Mouse (Mus musculus) hindbrain, embryonic 10.5 days (tissue): ENCODE data around the gene Sdhc. TPM values are rescaled to one million over a fixed set of nuclear protein-coding genes. Genes with fewer than 3 reads are reported as not detected.
"Not testable (repeated sequence)": the region's sequence is repeated elsewhere in the genome, so short reads cannot be mapped to it uniquely, and the experiment has no call there.

ENCODE experiments used
- DNase-seq: peaks from one replicate; pipeline ENCODE4 v3.0.0-alpha.2; 2017; ENCODE audit warnings: low spot score
- H3K27ac ChIP-seq: fragments of 300-500 bp; sonication (generic); 2 replicates; pipeline ENCODE4 v1.5.1; 2016; ENCODE audit warnings: mild to moderate bottlenecking, moderate library complexity
- H3K27me3 ChIP-seq: fragments of 300-500 bp; sonication (generic); 2 replicates; pipeline ENCODE4 v1.6.1; 2016; ENCODE audit warnings: mild to moderate bottlenecking; ENCODE audit not compliant: poor library complexity, insufficient read depth, severe bottlenecking
- H3K36me3 ChIP-seq: fragments of 300-500 bp; sonication (generic); 2 replicates; pipeline ENCODE4 v1.6.1; 2016; ENCODE audit warnings: mild to moderate bottlenecking, moderate library complexity
- H3K4me1 ChIP-seq: fragments of 300-500 bp; sonication (generic); replicated peaks from 2 replicates; pipeline ENCODE4 v1.6.1; 2016; ENCODE audit warnings: mild to moderate bottlenecking
- H3K4me3 ChIP-seq: fragments of 300-500 bp; sonication (generic); 2 replicates; pipeline ENCODE4 v1.5.1; 2016; ENCODE audit warnings: mild to moderate bottlenecking, moderate library complexity
- H3K9me3 ChIP-seq: fragments of 300-500 bp; sonication (generic); 2 replicates; pipeline ENCODE4 v1.6.1; 2016; ENCODE audit warnings: mild to moderate bottlenecking, moderate library complexity
- WGBS: fragments of 180-500 bp; shearing (Covaris S2); methylation state at CpG from one replicate; pipeline ENCODE4 v1.1.7; 2016; 5-methylcytosine and 5-hydroxymethylcytosine counted together
- polyA plus RNA-seq: library from polyadenylated mRNA; unstranded; fragments of >200 nt; fragmentation: Nextera tagmentation; extraction: Ambion mirVana; gene quantifications from 2 replicates; pipeline ENCODE4 v1.2.1, GENCODE M21; 2016

Sdhc gene
- polyA plus RNA-seq, 1 experiment from 2014 or later: 301 TPM

DNA sequence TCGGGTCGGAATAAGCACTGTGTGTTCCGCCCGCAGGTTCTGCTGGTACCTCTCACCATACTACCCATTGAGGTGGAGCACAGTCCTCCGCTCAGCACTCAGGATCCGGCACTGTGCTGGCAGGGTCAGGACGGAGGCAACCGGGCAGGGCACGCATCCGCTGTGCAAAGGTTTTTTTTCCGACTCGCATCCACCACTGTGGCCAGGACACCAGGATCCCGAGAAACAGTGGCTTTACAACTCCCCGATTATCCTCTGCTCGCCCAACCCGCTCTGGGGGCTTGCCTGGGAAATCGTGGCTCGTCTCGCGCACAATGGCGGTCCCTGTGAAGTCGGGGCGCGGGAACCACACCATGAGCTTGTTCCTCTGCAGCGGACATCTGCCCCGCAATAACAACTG is 64.7 kb downstream of the Sdhc start:
- WGBS: 1% methylated on average over 26 of the region's 26 CpGs

DNA sequence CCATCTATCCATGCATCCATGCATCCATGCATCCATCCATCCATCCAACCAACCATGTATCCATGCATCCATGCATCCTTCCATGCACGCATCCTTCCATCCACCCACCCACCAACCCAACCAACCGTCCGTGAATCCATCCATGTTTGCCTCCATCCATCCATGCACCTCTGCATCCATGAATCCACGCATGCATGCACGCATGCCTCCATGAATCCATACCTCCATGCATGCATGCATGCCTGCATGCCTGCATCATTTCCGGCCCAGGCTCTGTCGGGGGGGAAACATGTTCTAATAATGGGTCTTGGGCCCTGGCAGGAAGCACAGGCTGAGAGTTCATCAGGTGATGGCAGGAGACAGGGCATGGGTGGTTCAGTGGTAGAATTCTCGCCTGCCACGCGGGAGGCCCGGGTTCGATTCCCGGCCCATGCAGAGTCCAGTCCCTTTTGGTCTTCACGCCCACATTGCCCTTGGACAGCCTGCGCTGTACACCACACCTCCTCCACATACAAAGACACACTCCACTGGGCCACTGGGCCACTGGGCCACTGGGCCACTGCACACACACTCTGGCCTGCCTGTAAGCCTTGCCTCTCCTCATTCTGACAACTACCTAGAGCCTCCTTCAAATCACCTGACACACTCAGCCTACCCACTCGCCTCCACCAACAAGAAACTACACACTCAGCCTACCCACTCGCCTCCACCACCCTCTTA is 68.7 kb downstream of the Sdhc start:
- peak overlapping the region; percentile 29; the same call in 1 of the 2 replicates for H3K4me3 ChIP-seq
- H3K4me1 ChIP-seq, H3K9me3 ChIP-seq, H3K36me3 ChIP-seq, H3K27ac ChIP-seq, DNase-seq: not testable (repeated sequence)
- WGBS: 25% methylated on average over 14 of the region's 17 CpGs
- H3K27me3 ChIP-seq: peaks cover 50% of the 10 kb centered on the region

More for the DNA sequence above, 64.7 kb downstream of the Sdhc start:
- Histone ChIP-seq H3K36me3 (no peaks in the 10 kb centered on the region), H3K27ac (peak overlapping the region; percentile 66; the same call in 1 of the 2 replicates), H3K9me3 (no peaks in the 10 kb centered on the region), H3K27me3 (peaks cover 50% of the 10 kb centered on the region), H3K4me3 (peak overlapping the region; percentile 63), H3K4me1 (peaks cover 10% of the 10 kb centered on the region)
- peak; percentile 66 for DNase-seq

DNA sequence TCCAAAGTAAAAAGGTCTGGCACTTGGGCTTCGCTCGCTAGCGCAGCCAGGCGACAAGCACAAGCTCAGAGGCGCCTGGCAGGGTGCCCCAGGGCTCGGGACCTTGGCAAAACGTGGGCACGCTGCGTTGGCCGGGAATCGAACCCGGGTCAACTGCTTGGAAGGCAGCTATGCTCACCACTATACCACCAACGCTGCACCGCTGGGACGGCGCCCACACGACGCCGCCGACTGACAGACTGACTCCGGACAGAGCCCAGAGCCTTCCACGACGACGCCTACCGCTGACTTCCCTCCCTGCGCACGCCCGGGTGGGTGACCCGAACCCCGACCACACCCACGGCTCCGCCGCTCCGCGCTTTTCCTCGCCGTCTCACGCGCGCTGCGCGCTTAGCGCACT is 70.6 kb downstream of the Sdhc start:
- not testable (repeated sequence) for DNase-seq
- no CpG with 5 or more reads among the region's 43 CpGs for WGBS

DNA sequence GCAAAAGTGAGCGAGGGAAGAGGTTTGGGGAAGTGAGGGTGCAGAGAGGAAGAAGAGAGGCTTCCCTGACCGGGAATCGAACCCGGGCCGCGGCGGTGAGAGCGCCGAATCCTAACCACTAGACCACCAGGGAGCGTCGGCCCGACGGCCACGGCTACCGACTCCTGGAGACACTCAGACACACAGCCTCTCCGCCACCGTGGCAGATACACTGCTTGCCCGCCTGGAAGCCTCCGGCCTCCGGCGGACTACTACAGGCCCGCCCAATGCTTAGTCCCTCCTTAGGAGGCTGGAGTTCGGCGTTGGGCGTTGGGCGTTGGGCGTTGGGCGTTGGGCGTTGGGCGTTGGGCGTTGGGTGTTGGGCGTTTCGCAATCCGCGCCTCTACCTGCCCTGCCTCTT is 71.1 kb downstream of the Sdhc start:
- DNase-seq, H3K9me3 ChIP-seq, H3K36me3 ChIP-seq, H3K4me3 ChIP-seq, H3K4me1 ChIP-seq, H3K27ac ChIP-seq: not testable (repeated sequence)
- 0% methylated on average over 1 of the region's 35 CpGs for WGBS
- H3K27me3 ChIP-seq: peaks cover 39% of the 10 kb centered on the region

More for the DNA sequence above, 70.6 kb downstream of the Sdhc start:
- not testable (repeated sequence) for H3K9me3 ChIP-seq, H3K4me1 ChIP-seq, H3K4me3 ChIP-seq, H3K27ac ChIP-seq, H3K36me3 ChIP-seq
- peaks cover 41% of the 10 kb centered on the region for H3K27me3 ChIP-seq

DNA sequence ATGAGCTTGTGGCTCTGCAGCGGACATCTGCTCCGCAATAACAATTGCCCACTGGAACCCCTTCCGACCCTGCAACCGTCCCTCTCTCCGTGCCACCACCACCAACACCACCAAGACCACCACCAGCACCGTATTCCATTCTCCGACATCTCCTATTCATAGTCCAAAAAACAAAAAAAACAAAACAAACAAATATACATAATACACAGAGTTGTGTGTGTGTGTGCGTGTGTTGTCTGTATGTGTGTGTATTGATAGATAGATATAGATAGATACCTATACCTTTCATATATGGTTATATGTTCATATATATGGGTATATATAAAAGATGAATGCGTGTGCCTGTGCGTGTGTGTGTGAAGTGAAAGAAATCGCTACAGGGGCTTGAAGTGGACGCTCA is 72.0 kb downstream of the Sdhc start:
- 25% methylated on average over 12 of the region's 12 CpGs for WGBS
- DNase-seq: peak; percentile 11
- peak overlapping the region; percentile 9; the same call in 1 of the 2 replicates for H3K4me3 ChIP-seq

DNA sequence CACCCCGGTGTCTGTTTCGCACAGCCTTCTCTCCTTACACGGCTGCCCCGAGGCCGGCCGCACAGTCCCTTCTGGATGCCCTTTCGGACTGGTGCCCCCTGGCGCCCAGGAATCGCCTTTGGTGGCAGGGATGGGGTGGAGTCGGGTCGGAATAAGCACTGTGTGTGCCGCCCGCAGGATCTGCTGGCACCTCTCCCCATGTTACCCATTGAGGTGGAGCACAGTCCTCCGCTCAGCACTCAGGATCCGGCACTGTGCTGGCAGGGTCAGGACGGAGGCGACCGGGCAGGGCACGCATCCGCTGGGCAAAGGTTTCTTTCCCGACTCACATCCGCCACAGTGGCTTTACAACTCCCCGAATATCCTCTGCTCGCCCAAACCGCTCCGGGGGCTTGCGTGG is 72.4 kb downstream of the Sdhc start:
- not testable (repeated sequence) for H3K4me1 ChIP-seq, H3K9me3 ChIP-seq, DNase-seq, H3K27ac ChIP-seq, H3K36me3 ChIP-seq
- H3K4me3 ChIP-seq: peak overlapping the region; percentile 37
- peaks cover 47% of the 10 kb centered on the region for H3K27me3 ChIP-seq
- 5% methylated on average over 21 of the region's 27 CpGs for WGBS

More for the DNA sequence above, 72.0 kb downstream of the Sdhc start:
- peaks cover 47% of the 10 kb centered on the region for H3K27me3 ChIP-seq
- not testable (repeated sequence) for H3K36me3 ChIP-seq, H3K9me3 ChIP-seq, H3K4me1 ChIP-seq, H3K27ac ChIP-seq

DNA sequence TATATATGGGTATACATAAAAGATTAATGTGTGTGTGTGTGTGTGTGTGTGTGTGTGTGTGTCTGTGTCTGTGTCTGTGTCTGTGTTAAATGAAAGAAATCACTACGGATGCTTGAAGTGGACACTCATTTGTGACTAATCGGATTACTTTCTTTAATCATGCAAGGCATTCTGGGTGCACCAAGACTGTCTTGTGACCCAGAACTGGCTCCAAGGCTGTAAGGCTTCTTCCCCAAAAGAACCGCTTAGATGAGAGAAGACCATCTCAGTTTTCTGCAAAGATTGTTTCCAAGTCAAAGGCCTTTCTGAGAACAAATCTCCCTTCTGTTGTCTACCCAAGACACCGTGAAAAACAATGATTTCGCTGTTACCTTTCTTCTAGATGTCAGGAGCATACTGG is 73.2 kb downstream of the Sdhc start:
- H3K9me3 ChIP-seq, H3K36me3 ChIP-seq, H3K4me3 ChIP-seq, DNase-seq, H3K27ac ChIP-seq, H3K4me1 ChIP-seq: not testable (repeated sequence)
- 40% methylated on average over 5 of the region's 5 CpGs for WGBS
- H3K27me3 ChIP-seq: peaks cover 44% of the 10 kb centered on the region

Other genes with a start within 250 kb of the Sdhc start
- gene Fcrlb, start 237.7 kb downstream of the Sdhc start, polyA plus RNA-seq: not detected in 2 replicates
- gene Fcrla, start 223.0 kb downstream of the Sdhc start, polyA plus RNA-seq: not detected in 2 replicates
- gene Fcgr2b, start 174.1 kb downstream of the Sdhc start, polyA plus RNA-seq: 0.26 TPM in 1 of 2 replicates, not detected in the other
- 0.30 and 0.64 TPM in 2 replicates for gene Fcgr4, start 131.7 kb downstream of the Sdhc start, polyA plus RNA-seq
- gene Fcgr3, start 85.7 kb downstream of the Sdhc start, polyA plus RNA-seq: 4.7 and 7.6 TPM in 2 replicates
- 5.4 and 13.0 TPM in 2 replicates for gene Cfap126, start 36.7 kb downstream of the Sdhc start, polyA plus RNA-seq
- gene Mpz, start 108 bp upstream of the Sdhc start, polyA plus RNA-seq: 1.3 and 1.6 TPM in 2 replicates
- gene Pcp4l1, start 45.7 kb upstream of the Sdhc start, polyA plus RNA-seq: 19.9 and 32.8 TPM in 2 replicates
- 0.21 and 0.27 TPM in 2 replicates for gene Nr1i3, start 63.4 kb upstream of the Sdhc start, polyA plus RNA-seq
- 33.1 and 36.2 TPM in 2 replicates for gene Tomm40l, start 71.9 kb upstream of the Sdhc start, polyA plus RNA-seq
- 3.4 and 4.7 TPM in 2 replicates for gene Apoa2, start 74.5 kb upstream of the Sdhc start, polyA plus RNA-seq
- 16.3 and 22.8 TPM in 2 replicates for gene Fcer1g, start 83.8 kb upstream of the Sdhc start, polyA plus RNA-seq
- 10.4 and 13.0 TPM in 2 replicates for gene Adamts4, start 99.8 kb upstream of the Sdhc start, polyA plus RNA-seq
- 250 and 275 TPM in 2 replicates for gene Ndufs2, start 100.8 kb upstream of the Sdhc start, polyA plus RNA-seq
- gene B4galt3, start 119.7 kb upstream of the Sdhc start, polyA plus RNA-seq: 70.3 and 80.9 TPM in 2 replicates
- gene Ppox, start 130.6 kb upstream of the Sdhc start, polyA plus RNA-seq: 54.1 and 56.2 TPM in 2 replicates
- gene Usp21, start 137.4 kb upstream of the Sdhc start, polyA plus RNA-seq: 95.6 and 111 TPM in 2 replicates
- gene Ufc1, start 144.4 kb upstream of the Sdhc start, polyA plus RNA-seq: 105 and 111 TPM in 2 replicates
- gene Dedd, start 178.5 kb upstream of the Sdhc start, polyA plus RNA-seq: 46.2 and 48.4 TPM in 2 replicates
- 39.6 and 46.0 TPM in 2 replicates for gene Nit1, start 195.0 kb upstream of the Sdhc start, polyA plus RNA-seq
- gene Pfdn2, start 195.1 kb upstream of the Sdhc start, polyA plus RNA-seq: 130 and 147 TPM in 2 replicates
- 2.1 and 2.5 TPM in 2 replicates for gene Klhdc9, start 210.2 kb upstream of the Sdhc start, polyA plus RNA-seq
- gene Nectin4, start 219.5 kb upstream of the Sdhc start, polyA plus RNA-seq: 1.5 and 1.7 TPM in 2 replicates
- 0.82 and 0.98 TPM in 2 replicates for gene Arhgap30, start 238.4 kb upstream of the Sdhc start, polyA plus RNA-seq